Mouse (Mus musculus) left cerebral cortex, postnatal 10 days (tissue): ENCODE results near the gene Birc2. TPM values are rescaled to one million over a fixed set of nuclear protein-coding genes. Genes with fewer than 3 reads are reported as not detected.
"Not testable (repeated sequence)": the region's sequence is repeated elsewhere in the genome, so short reads cannot be mapped to it uniquely, and the experiment has no call there.

Experiments used
- DNase-seq, 2 experiments: peaks; one replicate each; pipeline ENCODE4 v3.0.0; 2021 to 2022; ENCODE audit warnings: low spot score in 2 of 2, mixed read lengths in 1 of 2; ENCODE audit errors: extremely low spot score in 1 of 2
- intact Hi-C: fragments of 180-260 bp; cut with DNase I; formaldehyde crosslinking; loops from one replicate; pipeline ENCODE4 v1.15.1; 2025
- total RNA-seq, 2 experiments: library from RNA; stranded (reverse); gene quantifications; 2 replicates each; pipeline ENCODE4 v1.2.3; 2021

Gene Birc2
- total RNA-seq = 10 to 100 TPM; 28.4 to 28.6 TPM

GRCm38 (mm10) chr9:7836905-7837805 is at the start of gene Birc2:
Gene Birc2, minus strand, starts transcription at chr9:7837064.
- intact Hi-C loops = no loop called here
- DNase-seq = peak; percentile 94 to 98

- no peak for DNase-seq
- intact Hi-C loops = no loop called here
Measured at GRCm38 (mm10) chr9:7884346-7884745, 47.5 kb upstream of the Birc2 start.

- DNase-seq = no peak
- intact Hi-C loops = no loop called here
Measured at GRCm38 (mm10) chr9:7882304-7882865, 45.5 kb upstream of the Birc2 start.

GRCm38 (mm10) chr9:7873511-7874211 is 36.8 kb upstream of the Birc2 start:
- DNase-seq = no peak
- intact Hi-C loops = no loop called here

- intact Hi-C loops = no loop called here
- peak in 1 of 2 experiments; percentile 69 for DNase-seq
Measured at GRCm38 (mm10) chr9:7872775-7873439, 36.0 kb upstream of the Birc2 start, which contains the start of gene Birc3. Gene Birc3, minus strand, starts transcription at chr9:7873186.

- no peak for DNase-seq
- intact Hi-C loops = no loop called here
Measured at GRCm38 (mm10) chr9:7872044-7872774, 35.3 kb upstream of the Birc2 start.

- intact Hi-C loops = no loop called here
- DNase-seq = no peak
Measured at GRCm38 (mm10) chr9:7871316-7872043, 34.6 kb upstream of the Birc2 start.

- DNase-seq = no peak
- intact Hi-C loops = no loop called here
Measured at GRCm38 (mm10) chr9:7870556-7871315, 33.9 kb upstream of the Birc2 start.

GRCm38 (mm10) chr9:7868838-7869491 is 32.1 kb upstream of the Birc2 start:
- intact Hi-C loops = no loop called here

GRCm38 (mm10) chr9:7867981-7868380 is 31.1 kb upstream of the Birc2 start:
- no peak for DNase-seq
- intact Hi-C loops = no loop called here

More at GRCm38 (mm10) chr9:7868838-7869491, 32.1 kb upstream of the Birc2 start:
- DNase-seq = no peak

- DNase-seq, intact Hi-C loops: not testable (repeated sequence)
Measured at GRCm38 (mm10) chr9:7866981-7867380, 30.1 kb upstream of the Birc2 start.

- intact Hi-C loops = no loop called here
Measured at GRCm38 (mm10) chr9:7860976-7861375, 24.1 kb upstream of the Birc2 start.

GRCm38 (mm10) chr9:7855912-7856311 is 19.0 kb upstream of the Birc2 start:
- intact Hi-C loops = loop anchor here (5.0 to 10.0 kb wide), 3 partner anchors 41 to 251 kb away; no protein-coding TSS in a partner anchor
- no peak for DNase-seq

More at GRCm38 (mm10) chr9:7860976-7861375, 24.1 kb upstream of the Birc2 start:
- DNase-seq = no peak

GRCm38 (mm10) chr9:7855374-7855773 is 18.5 kb upstream of the Birc2 start:
- peak in 1 of 2 experiments; percentile 17 for DNase-seq
- intact Hi-C loops = loop anchor here (5.0 to 10.0 kb wide), 3 partner anchors 42 to 251 kb away; no protein-coding TSS in a partner anchor

GRCm38 (mm10) chr9:7854196-7854595 is 17.3 kb upstream of the Birc2 start:
- intact Hi-C loops = loop anchor here (10.0 kb wide), 2 partner anchors 139 to 249 kb away; no protein-coding TSS in a partner anchor
- not testable (repeated sequence) for DNase-seq
